Mouse (Mus musculus) embryonic facial prominence, embryonic 11.5 days (tissue): ENCODE data around the gene Pank2. TPM values are rescaled to one million over a fixed set of nuclear protein-coding genes. Genes with fewer than 3 reads are reported as not detected.

ENCODE experiments used
- ATAC-seq: fragments of 200-750 bp; cut with Nextera tagmentation; replicated peaks from 2 replicates; pipeline ENCODE4 v1.8.0; 2017; ENCODE audit warnings: low read depth; ENCODE audit not compliant: insufficient number of reproducible peaks, low FRiP score, low TSS enrichment
- DNase-seq: peaks from one replicate; pipeline ENCODE4 v3.0.0-alpha.2; 2015; ENCODE audit warnings: low spot score
- H3K27ac ChIP-seq: fragments of 300-500 bp; sonication (generic); replicated peaks from 2 replicates; pipeline ENCODE4 v1.5.1; 2014; ENCODE audit warnings: mild to moderate bottlenecking, low read depth, low read length, control low read depth
- H3K27me3 ChIP-seq: fragments of 300-500 bp; sonication (generic); 2 replicates; pipeline ENCODE4 v1.6.1; 2014; ENCODE audit warnings: mild to moderate bottlenecking, low read length, moderate library complexity, mixed read lengths; ENCODE audit not compliant: control insufficient read depth, insufficient read depth
- H3K36me3 ChIP-seq: fragments of 300-500 bp; sonication (generic); replicated peaks from 2 replicates; pipeline ENCODE4 v1.6.1; 2014; ENCODE audit warnings: low read depth, mild to moderate bottlenecking, low read length, moderate library complexity, mixed read lengths; ENCODE audit not compliant: control insufficient read depth, insufficient read depth
- H3K4me1 ChIP-seq: fragments of 300-500 bp; sonication (generic); 2 replicates; pipeline ENCODE4 v1.6.1; 2014; ENCODE audit warnings: low read length, mixed read lengths; ENCODE audit not compliant: control insufficient read depth, insufficient read depth
- H3K4me2 ChIP-seq: fragments of 300-500 bp; sonication (generic); 2 replicates; pipeline ENCODE4 v1.6.1; 2014; ENCODE audit warnings: low read depth, mild to moderate bottlenecking, control low read depth, low read length, moderate library complexity
- H3K4me3 ChIP-seq: fragments of 300-500 bp; sonication (generic); 2 replicates; pipeline ENCODE4 v1.5.1; 2014; ENCODE audit warnings: low read depth, low read length, control low read depth
- H3K9ac ChIP-seq: fragments of 300-500 bp; sonication (generic); replicated peaks from 2 replicates; pipeline ENCODE4 v1.6.1; 2014; ENCODE audit warnings: mild to moderate bottlenecking, control low read depth, low read length
- H3K9me3 ChIP-seq: fragments of 300-500 bp; sonication (generic); replicated peaks from 2 replicates; pipeline ENCODE4 v1.6.1; 2016; ENCODE audit warnings: mild to moderate bottlenecking, low read length, inconsistent platforms, mixed read lengths; ENCODE audit not compliant: control insufficient read depth
- WGBS: fragments of 180-500 bp; shearing (Covaris S2); extraction: QIAGEN DNeasy Blood & Tissue Kit; methylation state at CpG from one replicate; pipeline ENCODE4 v1.1.7; 2014; 5-methylcytosine and 5-hydroxymethylcytosine counted together
- polyA plus RNA-seq: library from polyadenylated mRNA; unstranded; fragments of >200 nt; fragmentation: Nextera tagmentation; extraction: Ambion mirVana; gene quantifications from 2 replicates; pipeline ENCODE4 v1.2.1, GENCODE M21; 2014

Pank2 gene
- polyA plus RNA-seq, result 60.6 and 68.0 TPM in 2 replicates

- ATAC-seq, result peak; percentile 100
- Histone ChIP-seq H3K27ac (peak within 1 kb of the TSS; percentile 98), H3K4me2 (peak within 1 kb of the TSS; percentile 54), H3K9me3 (no peaks in the 10 kb centered on the region), H3K9ac (peak within 1 kb of the TSS; percentile 95), H3K27me3 (no peaks in the 10 kb centered on the region), H3K36me3 (no peaks in the 10 kb centered on the region), H3K4me3 (peak within 1 kb of the TSS; percentile 85), H3K4me1 (no peaks in the 10 kb centered on the region)
- WGBS, result under 1% methylated on average over 49 of the region's 49 CpGs
- DNase-seq, result peak; percentile 99
These were observed at the start of gene Pank2 for GRCm38 (mm10) chr2:131262213-131262672. Gene Pank2 (plus strand): TSS chr2:131262495.

- Histone ChIP-seq H3K4me3 (no peak overlapping the region), H3K9ac (no peak overlapping the region), H3K36me3 (no peaks in the 10 kb centered on the region), H3K4me1 (peaks cover 3% of the 10 kb centered on the region), H3K27ac (no peak overlapping the region), H3K4me2 (no peak overlapping the region), H3K9me3 (no peaks in the 10 kb centered on the region), H3K27me3 (no peaks in the 10 kb centered on the region)
- no peak for DNase-seq
- ATAC-seq, result no peak
- WGBS, result 85% methylated on average over 7 of the region's 7 CpGs
These were observed 48.5 kb upstream of the Pank2 start for GRCm38 (mm10) chr2:131213773-131214172.

GRCm38 (mm10) chr2:131215941-131216858, 46.1 kb upstream of the Pank2 start:
- H3K36me3 ChIP-seq, result no peaks in the 10 kb centered on the region
- no peak overlapping the region for H3K9ac ChIP-seq
- no peaks in the 10 kb centered on the region for H3K4me1 ChIP-seq
- no peak overlapping the region for H3K4me3 ChIP-seq
- 88% methylated on average over 7 of the region's 7 CpGs for WGBS
- no peak overlapping the region for H3K27ac ChIP-seq
- no peaks in the 10 kb centered on the region for H3K9me3 ChIP-seq
- H3K4me2 ChIP-seq, result no peak overlapping the region
- no peaks in the 10 kb centered on the region for H3K27me3 ChIP-seq
- ATAC-seq (no peak), DNase-seq (no peak)

GRCm38 (mm10) chr2:131220030-131220429, 42.3 kb upstream of the Pank2 start:
- no peaks in the 10 kb centered on the region for H3K36me3 ChIP-seq
- H3K27ac ChIP-seq, result no peak overlapping the region
- H3K9ac ChIP-seq, result no peak overlapping the region
- no peaks in the 10 kb centered on the region for H3K9me3 ChIP-seq
- H3K4me1 ChIP-seq, result no peaks in the 10 kb centered on the region
- DNase-seq, result no peak
- no peak overlapping the region for H3K4me2 ChIP-seq
- no peaks in the 10 kb centered on the region for H3K27me3 ChIP-seq
- 77% methylated on average over 4 of the region's 4 CpGs for WGBS
- no peak overlapping the region for H3K4me3 ChIP-seq
- no peak for ATAC-seq

DNA sequence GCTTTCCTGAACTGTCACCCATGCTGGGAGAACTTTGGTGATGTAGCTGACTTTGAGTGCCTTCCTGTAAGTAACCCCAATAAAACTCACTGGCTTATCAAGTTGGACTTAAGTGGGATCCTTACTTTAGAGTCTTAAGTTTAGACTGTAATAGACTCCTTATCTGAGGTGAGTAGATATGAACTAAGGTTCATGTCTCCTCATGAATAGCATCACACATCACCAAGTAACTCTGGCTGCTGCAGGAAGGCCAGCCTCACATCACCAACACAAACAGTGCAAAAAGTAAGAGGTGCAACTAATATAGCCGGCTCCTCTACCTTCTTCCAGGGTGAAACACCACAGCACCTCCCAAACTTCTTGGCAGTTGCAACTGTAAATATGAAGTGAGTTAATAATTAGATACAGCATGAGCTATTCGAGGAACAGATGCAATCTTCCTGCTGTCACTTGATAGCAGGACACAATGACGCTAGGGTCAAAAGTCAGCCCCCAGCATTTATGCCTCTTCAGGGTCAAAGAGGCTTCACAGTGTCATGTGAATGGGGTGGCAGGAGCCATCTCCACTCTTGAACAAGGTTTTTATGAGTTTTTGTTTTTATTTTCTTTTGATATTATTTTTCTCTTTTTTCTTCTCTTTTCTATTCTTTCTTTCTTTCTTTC, 40.3 kb upstream of the Pank2 start:
- H3K9ac ChIP-seq, result no peak overlapping the region
- H3K4me3 ChIP-seq, result no peak overlapping the region
- no peak for ATAC-seq
- 69% methylated on average over 3 of the region's 3 CpGs for WGBS
- H3K4me2 ChIP-seq, result no peak overlapping the region
- H3K36me3 ChIP-seq, result no peaks in the 10 kb centered on the region
- H3K4me1 ChIP-seq, result no peaks in the 10 kb centered on the region
- no peaks in the 10 kb centered on the region for H3K27me3 ChIP-seq
- DNase-seq, result no peak
- H3K27ac ChIP-seq, result no peak overlapping the region
- H3K9me3 ChIP-seq, result no peaks in the 10 kb centered on the region

DNA sequence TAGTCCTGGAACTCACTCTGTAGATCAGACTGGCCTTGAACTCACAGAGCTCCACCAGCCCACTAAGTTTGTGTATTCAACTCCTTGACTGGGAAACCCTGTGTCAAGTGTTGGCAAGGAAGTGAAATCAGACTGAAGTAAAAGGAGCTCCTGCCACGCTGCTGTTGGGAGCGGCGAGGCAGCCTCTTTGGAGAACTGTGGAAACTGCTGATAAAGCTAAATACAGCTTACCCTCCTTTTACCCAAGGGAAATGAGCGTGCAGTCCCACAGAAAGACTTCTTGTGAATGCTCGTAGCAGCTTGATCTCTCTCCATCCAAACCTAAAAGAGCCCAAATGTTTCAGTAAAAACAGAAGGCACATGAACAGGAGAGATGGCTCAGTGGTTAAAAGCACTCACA, 39.7 kb upstream of the Pank2 start:
- no peak overlapping the region for H3K4me2 ChIP-seq
- no peaks in the 10 kb centered on the region for H3K27me3 ChIP-seq
- no peaks in the 10 kb centered on the region for H3K4me1 ChIP-seq
- ATAC-seq, result no peak
- H3K9ac ChIP-seq, result no peak overlapping the region
- no peaks in the 10 kb centered on the region for H3K9me3 ChIP-seq
- WGBS, result 60% methylated on average over 5 of the region's 5 CpGs
- no peak for DNase-seq
- H3K36me3 ChIP-seq, result no peaks in the 10 kb centered on the region
- H3K4me3 ChIP-seq, result no peak overlapping the region
- H3K27ac ChIP-seq, result no peak overlapping the region

DNA sequence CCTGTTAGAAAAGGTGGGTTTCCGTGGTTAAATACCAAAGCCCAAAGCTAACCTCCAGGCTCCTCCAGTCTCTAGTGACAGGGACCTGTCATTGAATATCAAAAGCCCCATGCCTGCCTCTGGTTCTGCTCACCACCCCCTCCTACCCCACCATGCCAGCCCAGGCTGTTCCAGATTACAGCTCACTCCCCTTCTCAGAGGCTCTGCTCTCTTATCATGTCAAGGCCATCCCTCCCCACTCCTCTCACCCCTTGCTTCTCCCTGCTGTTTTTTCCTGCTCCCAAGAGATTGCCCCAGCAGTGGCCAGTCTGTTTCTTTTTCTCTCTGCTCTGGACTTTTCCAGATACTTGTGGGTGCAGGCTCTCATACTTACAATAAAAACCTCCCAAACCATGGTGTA, 38.7 kb upstream of the Pank2 start:
- H3K4me2 ChIP-seq, result no peak overlapping the region
- H3K27ac ChIP-seq, result no peak overlapping the region
- WGBS, result 73% methylated on average over 1 of the region's 1 CpGs
- no peak overlapping the region for H3K4me3 ChIP-seq
- H3K27me3 ChIP-seq, result no peaks in the 10 kb centered on the region
- H3K36me3 ChIP-seq, result no peaks in the 10 kb centered on the region
- no peak for DNase-seq
- no peaks in the 10 kb centered on the region for H3K9me3 ChIP-seq
- H3K4me1 ChIP-seq, result no peaks in the 10 kb centered on the region
- no peak for ATAC-seq
- H3K9ac ChIP-seq, result no peak overlapping the region

- no peak for DNase-seq
- H3K27ac ChIP-seq, result no peak overlapping the region
- no peak overlapping the region for H3K4me3 ChIP-seq
- no peak overlapping the region for H3K9ac ChIP-seq
- ATAC-seq, result no peak
- H3K27me3 ChIP-seq, result no peaks in the 10 kb centered on the region
- H3K36me3 ChIP-seq, result no peaks in the 10 kb centered on the region
- no peaks in the 10 kb centered on the region for H3K9me3 ChIP-seq
- no peak overlapping the region for H3K4me2 ChIP-seq
- WGBS, result 86% methylated on average over 6 of the region's 6 CpGs
- no peaks in the 10 kb centered on the region for H3K4me1 ChIP-seq
These were observed 37.1 kb upstream of the Pank2 start for GRCm38 (mm10) chr2:131225178-131225577.
